Mouse (Mus musculus): Measurements from ENCODE around the gene Anapc11.

- no peak for TF ChIP-seq CTCF (IDR thresholded peaks at IDR 0.05; ENCODE audit: low read depth, low read length)
- no peak for TF ChIP-seq TAL1 (conservative IDR thresholded peaks at IDR 0.05; ENCODE audit: low read depth, low read length)
- no peak for TF ChIP-seq GATA1 (IDR thresholded peaks at IDR 0.05; ENCODE audit: borderline replicate concordance, low read length)
- TF ChIP-seq GATA2 (IDR thresholded peaks at IDR 0.05; ENCODE audit: borderline replicate concordance, low read depth, low read length) = no peak
- no peak for TF ChIP-seq POLR2AphosphoS5 (IDR thresholded peaks at IDR 0.05; ENCODE audit: insufficient replicate concordance, low read depth, low read length)
Observed at GRCm38 (mm10) chr11:120634810-120635209, 36.6 kb downstream of the Anapc11 start.
